Mouse (Mus musculus) E14TG2a.4 (cell line): ENCODE data around the gene Serinc5.
"Not testable (repeated sequence)": the region's sequence is repeated elsewhere in the genome, so short reads cannot be mapped to it uniquely, and the experiment has no call there.

Experiments
- H3K27me3 ChIP-seq: 2 replicates; pipeline ENCODE4 v1.6.1; 2014; ENCODE audit warnings: low read length, control low read depth; ENCODE audit not compliant: insufficient read depth
- H3K36me3 ChIP-seq: 2 replicates; pipeline ENCODE4 v1.6.1; 2014; ENCODE audit warnings: low read length, control low read depth; ENCODE audit not compliant: insufficient read depth
- H3K4me1 ChIP-seq: replicated peaks from 2 replicates; pipeline ENCODE4 v1.6.1; 2014; ENCODE audit warnings: low read depth, low read length, control low read depth
- H3K4me3 ChIP-seq: replicated peaks from 2 replicates; pipeline ENCODE4 v1.5.1; 2014; ENCODE audit warnings: mild to moderate bottlenecking, low read length
- H3K9me3 ChIP-seq: 2 replicates; pipeline ENCODE4 v1.6.1; 2014; ENCODE audit warnings: low read length, control low read depth
- CTCF ChIP-seq: conservative IDR thresholded peaks from 2 replicates; pipeline ENCODE4 v1.5.1; 2014; ENCODE audit warnings: low read length
- NANOG ChIP-seq: IDR thresholded peaks from 2 replicates; pipeline ENCODE4 v1.6.1; 2014; ENCODE audit warnings: borderline replicate concordance, low read length, mixed read lengths
- POU5F1 ChIP-seq: IDR thresholded peaks from 2 replicates; pipeline ENCODE4 v1.6.1; 2014; ENCODE audit warnings: low read length, borderline replicate concordance

Gene Serinc5

GRCm38 (mm10) chr13:92681541-92681940 lies 70.7 kb downstream of the Serinc5 start:
- Histone ChIP-seq H3K4me3 (no peak overlapping the region), H3K4me1 (peaks cover 4% of the 10 kb centered on the region; the same call in 1 of the 2 replicates), H3K27me3 (no peaks in the 10 kb centered on the region), H3K9me3 (peaks cover 19% of the 10 kb centered on the region), H3K36me3 (no peaks in the 10 kb centered on the region)
- TF ChIP-seq POU5F1 (no peak), NANOG (no peak), CTCF (no peak)

GRCm38 (mm10) chr13:92682833-92683232 lies 71.9 kb downstream of the Serinc5 start:
- TF ChIP-seq POU5F1 (no peak), CTCF (no peak), NANOG (no peak)
- Histone ChIP-seq H3K36me3 (no peaks in the 10 kb centered on the region), H3K4me1 (peaks cover 8% of the 10 kb centered on the region), H3K9me3 (peaks cover 19% of the 10 kb centered on the region), H3K4me3 (no peak overlapping the region), H3K27me3 (no peaks in the 10 kb centered on the region)

- no peaks in the 10 kb centered on the region for H3K27me3 ChIP-seq
- H3K36me3 ChIP-seq: peaks cover 3% of the 10 kb centered on the region; the same call in 1 of the 2 replicates
- TF ChIP-seq POU5F1 (no peak), CTCF (no peak), NANOG (no peak)
- H3K4me3 ChIP-seq: no peak overlapping the region
- peaks cover 12% of the 10 kb centered on the region for H3K4me1 ChIP-seq
- H3K9me3 ChIP-seq: peaks cover 19% of the 10 kb centered on the region
Observed at GRCm38 (mm10) chr13:92683464-92683863, 72.6 kb downstream of the Serinc5 start.

GRCm38 (mm10) chr13:92684310-92684709 lies 73.4 kb downstream of the Serinc5 start:
- Histone ChIP-seq H3K27me3 (no peaks in the 10 kb centered on the region), H3K4me1 (peaks cover 12% of the 10 kb centered on the region), H3K9me3 (peaks cover 19% of the 10 kb centered on the region), H3K36me3 (peaks cover 3% of the 10 kb centered on the region; the same call in 1 of the 2 replicates), H3K4me3 (no peak overlapping the region)
- TF ChIP-seq CTCF (no peak), POU5F1 (no peak), NANOG (no peak)

GRCm38 (mm10) chr13:92685273-92685672 lies 74.4 kb downstream of the Serinc5 start:
- Histone ChIP-seq H3K4me3 (no peak overlapping the region), H3K36me3 (peaks cover 3% of the 10 kb centered on the region; the same call in 1 of the 2 replicates), H3K9me3 (peaks cover 19% of the 10 kb centered on the region), H3K4me1 (peaks cover 7% of the 10 kb centered on the region; the same call in 1 of the 2 replicates), H3K27me3 (no peaks in the 10 kb centered on the region)
- no peak for TF ChIP-seq POU5F1

DNA sequence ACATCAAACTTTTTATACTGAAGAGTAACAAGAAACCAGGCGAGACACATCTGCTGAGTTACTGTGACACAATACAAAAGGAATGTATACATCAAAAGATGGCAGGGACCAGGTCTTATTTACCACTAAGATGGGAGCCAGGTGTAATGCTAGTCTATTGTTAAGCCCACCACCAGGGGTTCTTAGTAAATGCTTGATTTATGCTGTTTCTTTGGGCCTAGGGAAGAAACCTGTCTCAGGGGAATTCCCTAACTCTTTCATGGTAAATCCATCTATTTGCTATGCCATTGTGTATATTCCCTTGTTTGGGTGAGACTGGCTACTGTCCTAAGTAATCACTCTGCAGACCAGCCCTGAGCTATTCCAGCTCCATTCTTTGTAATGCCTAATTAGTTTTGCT lies 76.3 kb downstream of the Serinc5 start:
- peaks cover 11% of the 10 kb centered on the region for H3K9me3 ChIP-seq
- not testable (repeated sequence) for H3K27me3 ChIP-seq, H3K4me1 ChIP-seq, H3K36me3 ChIP-seq, H3K4me3 ChIP-seq

- no peaks in the 10 kb centered on the region for H3K27me3 ChIP-seq
- H3K36me3 ChIP-seq: peaks cover 3% of the 10 kb centered on the region; the same call in 1 of the 2 replicates
- peaks cover 7% of the 10 kb centered on the region; the same call in 1 of the 2 replicates for H3K4me1 ChIP-seq
- no peak for TF ChIP-seq CTCF
- no peak for TF ChIP-seq NANOG
- no peak for TF ChIP-seq POU5F1
- no peak overlapping the region for H3K4me3 ChIP-seq
- H3K9me3 ChIP-seq: no peaks in the 10 kb centered on the region
Observed at GRCm38 (mm10) chr13:92689061-92689460, 78.2 kb downstream of the Serinc5 start.

DNA sequence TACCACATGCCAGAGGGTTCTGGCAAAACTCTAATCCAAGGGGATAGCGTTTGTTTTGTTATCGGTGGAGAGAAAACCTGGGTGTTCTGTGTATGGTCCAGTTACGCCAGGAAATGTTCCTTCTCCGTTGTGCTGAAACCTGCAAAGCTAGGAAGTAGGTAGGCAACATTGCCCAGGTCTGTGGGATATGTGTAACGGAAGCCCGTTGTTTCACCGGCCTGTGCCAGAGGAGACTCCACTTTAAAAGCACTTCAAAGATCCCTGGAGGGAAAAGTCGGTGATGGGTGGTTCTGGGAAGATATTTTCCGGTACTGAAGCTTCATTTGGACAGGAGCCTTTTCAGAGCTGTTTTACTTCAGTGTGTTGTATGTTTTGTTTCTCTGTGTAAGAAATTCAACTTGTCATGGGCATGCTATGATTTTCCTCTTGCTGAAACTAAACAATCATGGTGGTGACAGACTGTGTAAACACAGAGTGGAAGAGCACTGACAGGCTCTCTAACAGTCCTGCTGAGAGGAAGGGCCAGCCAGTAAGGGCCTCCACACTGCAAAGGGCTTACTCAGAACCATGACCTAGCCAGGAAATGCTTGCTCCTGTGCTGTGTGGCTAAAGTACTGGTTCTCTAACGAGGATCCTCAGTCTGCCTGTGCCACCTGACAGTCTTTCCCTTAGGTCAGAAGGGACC lies 83.1 kb downstream of the Serinc5 start:
- peaks cover 12% of the 10 kb centered on the region for H3K4me1 ChIP-seq
- H3K36me3 ChIP-seq: no peaks in the 10 kb centered on the region
- TF ChIP-seq POU5F1 (no peak), CTCF (no peak), NANOG (no peak)
- H3K27me3 ChIP-seq: no peaks in the 10 kb centered on the region
- H3K9me3 ChIP-seq: no peaks in the 10 kb centered on the region
- no peak overlapping the region for H3K4me3 ChIP-seq

GRCm38 (mm10) chr13:92696491-92696939 lies 85.6 kb downstream of the Serinc5 start:
- TF ChIP-seq NANOG (no peak), CTCF (no peak), POU5F1 (no peak)
- no peak overlapping the region for H3K4me3 ChIP-seq
- no peaks in the 10 kb centered on the region for H3K9me3 ChIP-seq
- peaks cover 17% of the 10 kb centered on the region for H3K4me1 ChIP-seq
- no peaks in the 10 kb centered on the region for H3K27me3 ChIP-seq
- no peaks in the 10 kb centered on the region for H3K36me3 ChIP-seq
